Mouse (Mus musculus): ENCODE data around the gene Vmn1r86.

GRCm38 (mm10) chr7:13119817-13120216, at the start of gene Vmn1r86:
- TF ChIP-seq CTCF (IDR thresholded peaks at IDR 0.05 in 2 of 3, conservative IDR thresholded peaks at IDR 0.05 in 1 of 3; ENCODE audit: control insufficient read depth in 1 of 3, insufficient read depth in 1 of 3, low read depth in 2 of 3, low read length in 3 of 3, poor library complexity in 1 of 3, severe bottlenecking in 1 of 3) (no peak), POLR2AphosphoS5 (IDR thresholded peaks at IDR 0.05; ENCODE audit: borderline replicate concordance, low read depth, low read length) (no peak), POLR2A (IDR thresholded peaks at IDR 0.05; ENCODE audit: control insufficient read depth in 1 of 2, insufficient read depth in 1 of 2, low read depth in 1 of 2, low read length in 2 of 2, poor library complexity in 1 of 2) (no peak), GATA1 (IDR thresholded peaks at IDR 0.05; ENCODE audit: low read depth, low read length) (no peak), EP300 (IDR thresholded peaks at IDR 0.05; ENCODE audit: low read depth in 1 of 2, low read length in 2 of 2) (no peak), CHD1 (IDR thresholded peaks at IDR 0.05; ENCODE audit: low read depth, low read length) (no peak), JUND (IDR thresholded peaks at IDR 0.05; ENCODE audit: low read depth, low read length) (no peak), MAFK (IDR thresholded peaks at IDR 0.05; ENCODE audit: borderline replicate concordance, low read depth, low read length) (no peak), TBP (IDR thresholded peaks at IDR 0.05; ENCODE audit: low read depth, low read length) (no peak), HCFC1 (IDR thresholded peaks at IDR 0.05; ENCODE audit: low read depth, low read length) (no peak), ZMIZ1 (IDR thresholded peaks at IDR 0.05; ENCODE audit: low read depth, low read length) (no peak), NELFE (IDR thresholded peaks at IDR 0.05; ENCODE audit: low read depth, low read length) (no peak), USF1 (IDR thresholded peaks at IDR 0.05; ENCODE audit: low read depth, low read length) (no peak)

Data from MEL (cell line).